Mouse (Mus musculus) liver, embryonic 16.5 days (tissue): ENCODE results near the gene Hapln1. TPM values are rescaled to one million over a fixed set of nuclear protein-coding genes. Genes with fewer than 3 reads are reported as not detected.

Source experiments
- ATAC-seq: fragments of 200-750 bp; cut with Nextera tagmentation; 2 replicates; pipeline ENCODE4 v1.8.0; 2017; ENCODE audit warnings: low read depth, mild to moderate bottlenecking, moderate number of reproducible peaks, moderate library complexity
- H3K27ac ChIP-seq: fragments of 300-500 bp; sonication (generic); 2 replicates; pipeline ENCODE4 v1.5.1; 2014; ENCODE audit warnings: mild to moderate bottlenecking, low read length
- H3K27me3 ChIP-seq: fragments of 300-500 bp; sonication (generic); 2 replicates; pipeline ENCODE4 v1.6.1; 2014; ENCODE audit warnings: low read depth, low read length, mixed read lengths; ENCODE audit not compliant: control insufficient read depth, insufficient read depth
- H3K36me3 ChIP-seq: fragments of 300-500 bp; sonication (generic); 2 replicates; pipeline ENCODE4 v1.6.1; 2014; ENCODE audit warnings: mild to moderate bottlenecking; ENCODE audit not compliant: control insufficient read depth, insufficient read depth
- H3K4me1 ChIP-seq: fragments of 300-500 bp; sonication (generic); 2 replicates; pipeline ENCODE4 v1.6.1; 2014; ENCODE audit warnings: low read depth, low read length, mixed read lengths; ENCODE audit not compliant: control insufficient read depth
- H3K4me2 ChIP-seq: fragments of 300-500 bp; sonication (generic); 2 replicates; pipeline ENCODE4 v1.6.1; 2014; ENCODE audit warnings: low read depth, low read length, mixed read lengths
- H3K4me3 ChIP-seq: fragments of 300-500 bp; sonication (generic); 2 replicates; pipeline ENCODE4 v1.5.1; 2014; ENCODE audit warnings: low read depth, mild to moderate bottlenecking, low read length
- H3K9ac ChIP-seq: fragments of 300-500 bp; sonication (generic); 2 replicates; pipeline ENCODE4 v1.6.1; 2014; ENCODE audit warnings: low read depth, low read length
- H3K9me3 ChIP-seq: fragments of 300-500 bp; sonication (generic); replicated peaks from 2 replicates; pipeline ENCODE4 v1.6.1; 2016; ENCODE audit warnings: low read length; ENCODE audit not compliant: control insufficient read depth
- WGBS: fragments of 180-500 bp; shearing (Covaris S2); extraction: QIAGEN DNeasy Blood & Tissue Kit; methylation state at CpG from one replicate; pipeline ENCODE4 v1.1.7; 2014; ENCODE audit not compliant: insufficient replicate concordance; 5-methylcytosine and 5-hydroxymethylcytosine counted together
- polyA plus RNA-seq: library from polyadenylated mRNA; unstranded; fragments of >200 nt; fragmentation: Nextera tagmentation; extraction: Ambion mirVana; gene quantifications from 2 replicates; pipeline ENCODE4 v1.2.1, GENCODE M21; 2015

Gene Hapln1
- polyA plus RNA-seq, 1 experiment from 2014 or later: 0.20 TPM

- Histone ChIP-seq H3K36me3 (no peaks in the 10 kb centered on the region), H3K27ac (no peak overlapping the region; the same call in 1 of the 2 replicates), H3K27me3 (no peaks in the 10 kb centered on the region), H3K4me1 (peaks cover 2% of the 10 kb centered on the region; the same call in 1 of the 2 replicates), H3K4me3 (no peak overlapping the region), H3K9ac (no peak overlapping the region), H3K4me2 (no peak overlapping the region), H3K9me3 (no peaks in the 10 kb centered on the region)
- 45% methylated on average over 10 of the region's 10 CpGs for WGBS
- ATAC-seq: peak; percentile 51; the same call in 1 of the 2 replicates
These were observed 44.4 kb downstream of the Hapln1 start for GRCm38 (mm10) chr13:89583747-89584738.

GRCm38 (mm10) chr13:89585144-89585543 lies 45.5 kb downstream of the Hapln1 start:
- Histone ChIP-seq H3K4me1 (peaks cover 2% of the 10 kb centered on the region; the same call in 1 of the 2 replicates), H3K9ac (no peak overlapping the region), H3K27me3 (no peaks in the 10 kb centered on the region), H3K36me3 (no peaks in the 10 kb centered on the region), H3K27ac (no peak overlapping the region), H3K4me3 (no peak overlapping the region), H3K9me3 (no peaks in the 10 kb centered on the region), H3K4me2 (no peak overlapping the region)
- ATAC-seq: no peak
- 44% methylated on average over 1 of the region's 1 CpGs for WGBS

GRCm38 (mm10) chr13:89595105-89595504 lies 55.5 kb downstream of the Hapln1 start:
- H3K27me3 ChIP-seq: no peaks in the 10 kb centered on the region
- H3K9me3 ChIP-seq: no peaks in the 10 kb centered on the region
- H3K9ac ChIP-seq: no peak overlapping the region
- H3K36me3 ChIP-seq: no peaks in the 10 kb centered on the region
- no peak for ATAC-seq
- no peak overlapping the region for H3K27ac ChIP-seq
- WGBS: 61% methylated on average over 4 of the region's 4 CpGs
- no peak overlapping the region for H3K4me2 ChIP-seq
- no peak overlapping the region for H3K4me3 ChIP-seq
- no peaks in the 10 kb centered on the region for H3K4me1 ChIP-seq

- no peak for ATAC-seq
- Histone ChIP-seq H3K36me3 (no peaks in the 10 kb centered on the region), H3K4me3 (no peak overlapping the region), H3K4me2 (no peak overlapping the region), H3K9ac (no peak overlapping the region), H3K9me3 (no peaks in the 10 kb centered on the region), H3K4me1 (no peaks in the 10 kb centered on the region), H3K27me3 (no peaks in the 10 kb centered on the region), H3K27ac (no peak overlapping the region)
These were observed 57.8 kb downstream of the Hapln1 start for GRCm38 (mm10) chr13:89597354-89597753.

GRCm38 (mm10) chr13:89600466-89600865 lies 60.9 kb downstream of the Hapln1 start:
- Histone ChIP-seq H3K4me1 (no peaks in the 10 kb centered on the region), H3K27ac (no peak overlapping the region), H3K27me3 (no peaks in the 10 kb centered on the region), H3K9me3 (no peaks in the 10 kb centered on the region), H3K4me3 (no peak overlapping the region), H3K4me2 (no peak overlapping the region), H3K36me3 (no peaks in the 10 kb centered on the region), H3K9ac (no peak overlapping the region)
- WGBS: 43% methylated on average over 7 of the region's 7 CpGs
- ATAC-seq: no peak

GRCm38 (mm10) chr13:89603336-89603735 lies 63.7 kb downstream of the Hapln1 start:
- WGBS: 67% methylated on average over 3 of the region's 3 CpGs
- ATAC-seq: no peak

GRCm38 (mm10) chr13:89607399-89607798 lies 67.8 kb downstream of the Hapln1 start:
- no peak for ATAC-seq

More at GRCm38 (mm10) chr13:89603336-89603735, 63.7 kb downstream of the Hapln1 start:
- H3K27me3 ChIP-seq: no peaks in the 10 kb centered on the region
- no peak overlapping the region for H3K27ac ChIP-seq
- H3K4me1 ChIP-seq: no peaks in the 10 kb centered on the region
- H3K36me3 ChIP-seq: no peaks in the 10 kb centered on the region
- H3K4me2 ChIP-seq: no peak overlapping the region
- no peak overlapping the region for H3K9ac ChIP-seq
- H3K9me3 ChIP-seq: no peaks in the 10 kb centered on the region
- no peak overlapping the region for H3K4me3 ChIP-seq

GRCm38 (mm10) chr13:89619064-89619463 lies 79.5 kb downstream of the Hapln1 start:
- no peaks in the 10 kb centered on the region for H3K9me3 ChIP-seq
- H3K27ac ChIP-seq: no peak overlapping the region
- H3K4me1 ChIP-seq: no peaks in the 10 kb centered on the region
- no peak for ATAC-seq
- no peaks in the 10 kb centered on the region for H3K36me3 ChIP-seq
- H3K4me3 ChIP-seq: no peak overlapping the region
- no peak overlapping the region for H3K9ac ChIP-seq
- no peaks in the 10 kb centered on the region for H3K27me3 ChIP-seq
- H3K4me2 ChIP-seq: no peak overlapping the region
- 57% methylated on average over 3 of the region's 3 CpGs for WGBS

More at GRCm38 (mm10) chr13:89607399-89607798, 67.8 kb downstream of the Hapln1 start:
- no peaks in the 10 kb centered on the region for H3K27me3 ChIP-seq
- H3K4me2 ChIP-seq: no peak overlapping the region
- no peaks in the 10 kb centered on the region for H3K9me3 ChIP-seq
- H3K36me3 ChIP-seq: no peaks in the 10 kb centered on the region
- no peak overlapping the region for H3K27ac ChIP-seq
- no peaks in the 10 kb centered on the region for H3K4me1 ChIP-seq
- 65% methylated on average over 3 of the region's 3 CpGs for WGBS
- H3K9ac ChIP-seq: no peak overlapping the region
- no peak overlapping the region for H3K4me3 ChIP-seq

- ATAC-seq: no peak
These were observed 94.6 kb downstream of the Hapln1 start for GRCm38 (mm10) chr13:89634137-89634683.

More at GRCm38 (mm10) chr13:89634137-89634683, 94.6 kb downstream of the Hapln1 start:
- WGBS: 20% methylated on average over 4 of the region's 4 CpGs
- Histone ChIP-seq H3K9me3 (no peaks in the 10 kb centered on the region), H3K36me3 (no peaks in the 10 kb centered on the region), H3K27ac (no peak overlapping the region), H3K4me3 (no peak overlapping the region), H3K4me2 (no peak overlapping the region), H3K4me1 (no peaks in the 10 kb centered on the region), H3K27me3 (no peaks in the 10 kb centered on the region), H3K9ac (no peak overlapping the region)
